Mouse (Mus musculus): ENCODE measurements around the gene Hsd17b13.

GRCm38 (mm10) chr5:104011419-104011818, 34.2 kb upstream of the Hsd17b13 start:
- no peak for TF ChIP-seq CTCF (IDR thresholded peaks at IDR 0.05; ENCODE audit: low read depth, low read length)
- no peak for TF ChIP-seq POLR2A (IDR thresholded peaks at IDR 0.05; ENCODE audit: extremely low read depth, insufficient read depth, low read length)

Measured in liver, adult 2 months (tissue).